8 mouse cellular contexts compared by ENCODE assay signal in the genomic region with DNA sequence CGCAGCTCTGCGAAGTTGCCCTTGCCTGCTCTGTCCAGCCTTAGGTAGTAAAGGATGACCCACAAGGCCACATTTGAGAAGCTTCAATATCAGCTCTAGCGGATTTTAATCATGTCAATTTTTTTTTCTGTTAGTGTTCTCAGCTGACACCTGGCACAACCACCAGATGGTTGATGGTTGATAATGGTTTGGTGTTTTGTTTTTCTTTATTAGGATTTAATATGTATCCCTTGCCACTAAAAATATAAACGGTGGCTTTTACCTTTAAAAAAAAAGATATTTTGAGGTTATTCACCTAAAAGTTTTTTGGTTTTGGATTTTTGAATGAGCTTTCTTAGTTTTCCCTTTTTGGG. TPM values are rescaled to one million over a fixed set of nuclear protein-coding genes. Genes with fewer than 3 reads are reported as not detected.
DNase-seq lines count a peak whose midpoint lies in the region; ATAC-seq and TF ChIP-seq lines count a peak whose summit lies in the region.

No protein-coding gene starts in this region.

- peaks cover 3% of the 10 kb centered on the region for H3K36me3 ChIP-seq in heart, embryonic 11.5 days (ENCODE audit: control insufficient read depth, insufficient read depth, low read length)
- peaks cover 3 to 19% of the 10 kb centered on the region in 2 experiments for H3K36me3 ChIP-seq in CH12.LX (replicated peaks in 1 of 2; ENCODE audit: control insufficient read depth in 1 of 2, insufficient read depth in 1 of 2, low read length in 1 of 2)
- H3K36me3 ChIP-seq in forebrain, embryonic 14.5 days (ENCODE audit: control insufficient read depth, insufficient read depth, low read length) = peaks cover 10% of the 10 kb centered on the region
- H3K36me3 ChIP-seq in liver, embryonic 15.5 days (replicated peaks) = peaks cover 3% of the 10 kb centered on the region

- H3K4me2 ChIP-seq in heart, embryonic 11.5 days = peak overlapping the region; percentile 64
- H3K4me2 ChIP-seq in CH12.LX (ENCODE audit: insufficient read depth, low read depth, poor library complexity, severe bottlenecking) = peak overlapping the region; percentile 53; the same call in 1 of the 2 replicates
- peak overlapping the region; percentile 65 for H3K4me2 ChIP-seq in forebrain, embryonic 14.5 days (ENCODE audit: low read length)
- peak overlapping the region; percentile 94 for H3K4me2 ChIP-seq in liver, embryonic 15.5 days

- H3K9me3 ChIP-seq in heart, embryonic 11.5 days (replicated peaks; ENCODE audit: control insufficient read depth, low read length) = peaks cover 5% of the 10 kb centered on the region
- peaks cover 23% of the 10 kb centered on the region for H3K9me3 ChIP-seq in CH12.LX (replicated peaks; ENCODE audit: low read length)
- peaks cover 3% of the 10 kb centered on the region for H3K9me3 ChIP-seq in forebrain, embryonic 14.5 days (replicated peaks; ENCODE audit: control insufficient read depth, low read length)
- H3K9me3 ChIP-seq in liver, embryonic 15.5 days (replicated peaks) = no peaks in the 10 kb centered on the region

- ATAC-seq in heart, embryonic 11.5 days (replicated peaks; ENCODE audit: insufficient number of reproducible peaks, low FRiP score, low TSS enrichment) = no peak
- no peak for ATAC-seq in forebrain, embryonic 14.5 days
- no peak for ATAC-seq in liver, embryonic 15.5 days (ENCODE audit: insufficient read depth)

- no peaks in the 10 kb centered on the region for H3K4me1 ChIP-seq in heart, embryonic 11.5 days (ENCODE audit: control insufficient read depth, insufficient read depth, low read length)
- H3K4me1 ChIP-seq in CH12.LX (ENCODE audit: control insufficient read depth in 1 of 2, insufficient read depth in 2 of 2) = peaks cover 0 to 20% of the 10 kb centered on the region in 2 experiments; a peak in 2 of 4 replicates
- peaks cover 3% of the 10 kb centered on the region; the same call in 1 of the 2 replicates for H3K4me1 ChIP-seq in forebrain, embryonic 14.5 days (ENCODE audit: control insufficient read depth, insufficient read depth, low read length)
- H3K4me1 ChIP-seq in liver, embryonic 15.5 days (replicated peaks) = peaks cover 13% of the 10 kb centered on the region

- dilution Hi-C loops in CH12.LX (cut with MboI; ENCODE audit: extremely low pct_ligation_motif_present, extremely low pct_unique_long_range_greater_than_20kb, low sequenced_read_pairs) = no loop called here

- H3K27ac ChIP-seq in heart, embryonic 11.5 days (ENCODE audit: low read depth, low read length) = peak overlapping the region; percentile 98; the same call in 1 of the 2 replicates
- no peak overlapping the region for H3K27ac ChIP-seq in CH12.LX (ENCODE audit: insufficient read depth, low read depth)
- H3K27ac ChIP-seq in forebrain, embryonic 14.5 days (ENCODE audit: low read depth, low read length) = peak overlapping the region; percentile 99; the same call in 1 of the 2 replicates
- H3K27ac ChIP-seq in liver, embryonic 15.5 days (replicated peaks) = peak overlapping the region; percentile 92

- no peak for DNase-seq in heart, postnatal 25 days (ENCODE audit: low spot score)
- no peak for DNase-seq in CH12.LX (ENCODE audit: extremely low read depth)
- no peak for DNase-seq in forebrain, embryonic 14.5 days (ENCODE audit: low spot score)
- no peak for DNase-seq in ovary, postnatal 14 days (ENCODE audit: low spot score)
- no peak for DNase-seq in yolk sac, embryonic 10.5 days (ENCODE audit: low spot score)
- DNase-seq in spleen, postnatal 4 days (ENCODE audit: low spot score in 2 of 2) = no peak

- WGBS in heart, embryonic 11.5 days (ENCODE audit: insufficient replicate concordance) = 9% methylated on average over 4 of the region's 4 CpGs
- WGBS in forebrain, embryonic 14.5 days = 6% methylated on average over 4 of the region's 4 CpGs
- 2% methylated on average over 4 of the region's 4 CpGs for WGBS in liver, embryonic 15.5 days (ENCODE audit: insufficient replicate concordance)

- H3K4me3 ChIP-seq in heart, embryonic 11.5 days (ENCODE audit: low read depth, low read length) = peak overlapping the region; percentile 88
- peak overlapping the region; percentile 22 to 87 (median 80) for H3K4me3 ChIP-seq in CH12.LX (replicated peaks in 1 of 3; ENCODE audit: low read depth in 2 of 3, low read length in 2 of 3, poor library complexity in 1 of 3)
- peak overlapping the region; percentile 96 for H3K4me3 ChIP-seq in forebrain, embryonic 14.5 days (ENCODE audit: low read depth, low read length)
- H3K4me3 ChIP-seq in liver, embryonic 15.5 days (replicated peaks) = peak overlapping the region; percentile 92

- no peak for TF ChIP-seq POLR2A in CH12.LX (IDR thresholded peaks at IDR 0.05; ENCODE audit: low read depth, low read length)

- H3K27me3 ChIP-seq in heart, embryonic 11.5 days (ENCODE audit: control insufficient read depth, insufficient read depth, low read length) = no peaks in the 10 kb centered on the region
- no peaks in the 10 kb centered on the region for H3K27me3 ChIP-seq in CH12.LX (replicated peaks)
- no peaks in the 10 kb centered on the region for H3K27me3 ChIP-seq in forebrain, embryonic 14.5 days (replicated peaks; ENCODE audit: control insufficient read depth, insufficient read depth, low read length)
- no peaks in the 10 kb centered on the region for H3K27me3 ChIP-seq in liver, embryonic 15.5 days

- in situ Hi-C loops in CH12.LX (cut with MboI; ENCODE audit: low pct_ligation_motif_present, low pct_unique_long_range_greater_than_20kb, low sequenced_read_pairs) = loop anchor here (10.0 to 25.0 kb wide), 3 partner anchors 124 to 361 kb away; no protein-coding TSS in a partner anchor

- TF ChIP-seq EP300 in CH12.LX (IDR thresholded peaks at IDR 0.05; ENCODE audit: low read length) = no peak

- intact Hi-C loops in heart, postnatal 25 days (cut with DNase I) = loop anchor here (5.0 to 10.0 kb wide), 3 partner anchors 116 to 374 kb away; a partner anchor contains a TSS

- peaks cover 3% of the 10 kb centered on the region for H3K79me2 ChIP-seq in CH12.LX (replicated peaks; ENCODE audit: control insufficient read depth, extremely low read depth, insufficient read depth, poor library complexity, severe bottlenecking)

- H3K9ac ChIP-seq in heart, embryonic 11.5 days (ENCODE audit: low read depth, low read length) = peak overlapping the region; percentile 98; the same call in 1 of the 2 replicates
- H3K9ac ChIP-seq in CH12.LX (ENCODE audit: insufficient read depth, low read depth) = peak overlapping the region; percentile 34; the same call in 1 of the 2 replicates
- peak overlapping the region; percentile 99 for H3K9ac ChIP-seq in forebrain, embryonic 14.5 days (ENCODE audit: low read length)
- peak overlapping the region; percentile 83 for H3K9ac ChIP-seq in liver, embryonic 15.5 days

- TF ChIP-seq CTCF in CH12.LX (conservative IDR thresholded peaks at IDR 0.05 in 1 of 2, IDR thresholded peaks at IDR 0.05 in 1 of 2; ENCODE audit: low read depth in 2 of 2, low read length in 2 of 2) = no peak

- TF ChIP-seq RAD21 in CH12.LX (IDR thresholded peaks at IDR 0.05; ENCODE audit: low read depth, low read length) = no peak; the same call in 1 of the 2 replicates

TF ChIP-seq in CH12.LX, 34 proteins besides CTCF, POLR2A, EP300 and RAD21:
- TF ChIP-seq USF1 (IDR thresholded peaks at IDR 0.05; ENCODE audit: low read depth, low read length) = no peak
- TF ChIP-seq BHLHE40 (IDR thresholded peaks at IDR 0.05; ENCODE audit: low read depth, low read length) = no peak
- 0 out of 2 replicates have a peak, but pooled peaks have one; percentile 3 for TF ChIP-seq HCFC1 (IDR thresholded peaks at IDR 0.05; ENCODE audit: low read depth, low read length)

RNA-seq across cellular contexts. Expression of a gene that starts 1.0 kb away (rescaled TPM):
- polyA plus RNA-seq in heart, embryonic 11.5 days (2014; fragmentation: Nextera tagmentation; extraction: Ambion mirVana) = 31.5 and 37.1 TPM in 2 replicates
- total RNA-seq in heart, postnatal 25 days (2021) = 100 to 1,000 TPM; 273 to 285 TPM
- 8.1 and 19.6 TPM in 2 replicates for total RNA-seq in CH12.LX (2012; rRNA removed)
- 31.1 and 33.5 TPM in 2 replicates for total RNA-seq in CH12.LX (2014; rRNA removed)
- 14.9 and 15.9 TPM in 2 replicates for polyA plus RNA-seq in CH12.LX (2012; ENCODE audit: insufficient read length, low read depth)
- 70.8 and 82.2 TPM in 2 replicates for polyA plus RNA-seq in forebrain, embryonic 14.5 days (2014; fragmentation: Nextera tagmentation; extraction: Ambion mirVana)
- polyA plus RNA-seq in liver, embryonic 15.5 days (2015; fragmentation: Nextera tagmentation; extraction: Ambion mirVana) = 5.5 and 6.2 TPM in 2 replicates

RNA-seq across cellular contexts. Expression of a gene that starts 42.5 kb away (rescaled TPM):
- polyA plus RNA-seq in heart, embryonic 11.5 days (2014; fragmentation: Nextera tagmentation; extraction: Ambion mirVana) = 22.3 and 24.7 TPM in 2 replicates
- 10 to 100 TPM; 10.7 to 12.0 TPM for total RNA-seq in heart, postnatal 25 days (2021)
- 33.2 and 33.5 TPM in 2 replicates for total RNA-seq in CH12.LX (2012; rRNA removed)
- total RNA-seq in CH12.LX (2014; rRNA removed) = 23.6 and 24.0 TPM in 2 replicates
- polyA plus RNA-seq in CH12.LX (2012; ENCODE audit: insufficient read length, low read depth) = 37.1 and 42.6 TPM in 2 replicates
- polyA plus RNA-seq in forebrain, embryonic 14.5 days (2014; fragmentation: Nextera tagmentation; extraction: Ambion mirVana) = 15.5 and 19.5 TPM in 2 replicates
- polyA plus RNA-seq in liver, embryonic 15.5 days (2015; fragmentation: Nextera tagmentation; extraction: Ambion mirVana) = 4.7 and 5.1 TPM in 2 replicates

Comparison
In these comparisons a context has a peak if more than half of its experiments do, and no peak if none do; other contexts are left out.
1. H3K9ac ChIP-seq: peak in every context shown above with its lines; median percentile 99 in forebrain, embryonic 14.5 days; 98 in heart, embryonic 11.5 days; 83 in liver, embryonic 15.5 days; 34 in CH12.LX.